Mouse (Mus musculus): Measurements from ENCODE around the gene Arrdc1. TPM values are rescaled to one million over a fixed set of nuclear protein-coding genes. Genes with fewer than 3 reads are reported as not detected.
"Not testable (repeated sequence)": the region's sequence is repeated elsewhere in the genome, so short reads cannot be mapped to it uniquely, and the experiment has no call there.

The Arrdc1 gene
- 16.2 and 16.7 TPM in 2 replicates for polyA plus RNA-seq (2015; fragmentation: Nextera tagmentation; extraction: Ambion mirVana)

- Histone ChIP-seq H3K27ac (ENCODE audit: low read depth) (peak within 1 kb of the TSS; percentile 89), H3K4me2 (ENCODE audit: low read depth, low read length) (peak within 1 kb of the TSS; percentile 96), H3K9ac (replicated peaks) (peak within 1 kb of the TSS; percentile 83), H3K27me3 (ENCODE audit: insufficient read depth, low read length) (no peaks in the 10 kb centered on the region), H3K4me3 (ENCODE audit: low read depth, low read length) (peak within 1 kb of the TSS; percentile 76), H3K36me3 (replicated peaks; ENCODE audit: insufficient read depth, low read length) (no peaks in the 10 kb centered on the region), H3K4me1 (ENCODE audit: insufficient read depth) (peaks cover 18% of the 10 kb centered on the region), H3K9me3 (ENCODE audit: low read length) (no peaks in the 10 kb centered on the region)
- TF ChIP-seq EP300 (IDR thresholded peaks at IDR 0.05; ENCODE audit: low read depth) (no peak), CTCF (IDR thresholded peaks at IDR 0.05; ENCODE audit: low read depth) (peak; percentile 78)
- under 1% methylated on average over 48 of the region's 49 CpGs for WGBS (ENCODE audit: insufficient replicate concordance)
- DNase-seq (peak; percentile 96), ATAC-seq (peak; percentile 91)
These were observed at the start of gene Arrdc1 for GRCm38 (mm10) chr2:24935057-24935796. Gene Arrdc1, minus strand, starts transcription at chr2:24935252.

GRCm38 (mm10) chr2:24976960-24977359, 41.9 kb upstream of the Arrdc1 start:
- Histone ChIP-seq H3K27ac (ENCODE audit: low read depth) (peak overlapping the region; percentile 98), H3K9ac (replicated peaks) (peak overlapping the region; percentile 83), H3K9me3 (ENCODE audit: low read length) (no peaks in the 10 kb centered on the region), H3K4me3 (ENCODE audit: low read depth, low read length) (peak overlapping the region; percentile 77), H3K4me2 (ENCODE audit: low read depth, low read length) (peak overlapping the region; percentile 98), H3K27me3 (ENCODE audit: insufficient read depth, low read length) (no peaks in the 10 kb centered on the region), H3K4me1 (ENCODE audit: insufficient read depth) (peaks cover 29% of the 10 kb centered on the region), H3K36me3 (replicated peaks; ENCODE audit: insufficient read depth, low read length) (peaks cover 30% of the 10 kb centered on the region)
- WGBS (ENCODE audit: insufficient replicate concordance) = 49% methylated on average over 5 of the region's 5 CpGs
- DNase-seq (peak; percentile 56), ATAC-seq (0 out of 2 replicates have a peak, but pooled peaks have one; percentile 0)
- TF ChIP-seq EP300 (IDR thresholded peaks at IDR 0.05; ENCODE audit: low read depth) = no peak
- no peak for TF ChIP-seq CTCF (IDR thresholded peaks at IDR 0.05; ENCODE audit: low read depth)

GRCm38 (mm10) chr2:24975704-24976297, 40.7 kb upstream of the Arrdc1 start, which contains the start of gene Pnpla7:
Gene Pnpla7, plus strand, starts transcription at chr2:24976033.
- ATAC-seq (peak; percentile 72), DNase-seq (peak; percentile 91)
- peaks cover 30% of the 10 kb centered on the region for H3K36me3 ChIP-seq (replicated peaks; ENCODE audit: insufficient read depth, low read length)
- no peaks in the 10 kb centered on the region for H3K27me3 ChIP-seq (ENCODE audit: insufficient read depth, low read length)
- H3K9me3 ChIP-seq (ENCODE audit: low read length) = no peaks in the 10 kb centered on the region
- peaks cover 29% of the 10 kb centered on the region for H3K4me1 ChIP-seq (ENCODE audit: insufficient read depth)
- TF ChIP-seq EP300 (IDR thresholded peaks at IDR 0.05; ENCODE audit: low read depth) = no peak
- TF ChIP-seq CTCF (IDR thresholded peaks at IDR 0.05; ENCODE audit: low read depth) = no peak
- H3K9ac ChIP-seq (replicated peaks) = peak within 1 kb of the TSS; percentile 83
- peak within 1 kb of the TSS; percentile 77 for H3K4me3 ChIP-seq (ENCODE audit: low read depth, low read length)
- WGBS (ENCODE audit: insufficient replicate concordance) = 2% methylated on average over 16 of the region's 16 CpGs
- H3K4me2 ChIP-seq (ENCODE audit: low read depth, low read length) = peak within 1 kb of the TSS; percentile 98
- peak within 1 kb of the TSS; percentile 98 for H3K27ac ChIP-seq (ENCODE audit: low read depth)

GRCm38 (mm10) chr2:24974906-24975703, 40.1 kb upstream of the Arrdc1 start, which contains the start of gene Mrpl41:
Gene Mrpl41, minus strand, starts transcription at chr2:24975098.
- H3K9ac ChIP-seq (replicated peaks) = peak within 1 kb of the TSS; percentile 83
- H3K4me3 ChIP-seq (ENCODE audit: low read depth, low read length) = peak within 1 kb of the TSS; percentile 77
- no peaks in the 10 kb centered on the region for H3K9me3 ChIP-seq (ENCODE audit: low read length)
- H3K27ac ChIP-seq (ENCODE audit: low read depth) = peak within 1 kb of the TSS; percentile 98
- TF ChIP-seq CTCF (IDR thresholded peaks at IDR 0.05; ENCODE audit: low read depth) (peak; percentile 14; the same call in 1 of the 2 replicates), EP300 (IDR thresholded peaks at IDR 0.05; ENCODE audit: low read depth) (no peak)
- no peaks in the 10 kb centered on the region for H3K27me3 ChIP-seq (ENCODE audit: insufficient read depth, low read length)
- peaks cover 27% of the 10 kb centered on the region for H3K36me3 ChIP-seq (replicated peaks; ENCODE audit: insufficient read depth, low read length)
- peak; percentile 93 for ATAC-seq
- WGBS (ENCODE audit: insufficient replicate concordance) = under 1% methylated on average over 57 of the region's 64 CpGs
- peaks cover 29% of the 10 kb centered on the region for H3K4me1 ChIP-seq (ENCODE audit: insufficient read depth)
- peak; percentile 98 for DNase-seq
- peak within 1 kb of the TSS; percentile 98 for H3K4me2 ChIP-seq (ENCODE audit: low read depth, low read length)

- H3K9ac ChIP-seq (replicated peaks) = peak overlapping the region; percentile 83
- H3K36me3 ChIP-seq (replicated peaks; ENCODE audit: insufficient read depth, low read length) = peaks cover 31% of the 10 kb centered on the region
- H3K27me3 ChIP-seq (ENCODE audit: insufficient read depth, low read length); H3K9me3 ChIP-seq (ENCODE audit: low read length); DNase-seq: not testable (repeated sequence)
- ATAC-seq = peak; percentile 4
- H3K4me2 ChIP-seq (ENCODE audit: low read depth, low read length) = peak overlapping the region; percentile 98
- H3K4me3 ChIP-seq (ENCODE audit: low read depth, low read length) = peak overlapping the region; percentile 77
- peak overlapping the region; percentile 95 for H3K27ac ChIP-seq (ENCODE audit: low read depth)
- H3K4me1 ChIP-seq (ENCODE audit: insufficient read depth) = peaks cover 29% of the 10 kb centered on the region
- 0% methylated on average over 17 of the region's 17 CpGs for WGBS (ENCODE audit: insufficient replicate concordance)
These were observed 39.4 kb upstream of the Arrdc1 start for GRCm38 (mm10) chr2:24974452-24974851.

All from liver, postnatal 0 days (tissue).